Mouse (Mus musculus) CH12.LX (cell line): Measurements from ENCODE around the gene Acvr1. TPM values are rescaled to one million over a fixed set of nuclear protein-coding genes. Genes with fewer than 3 reads are reported as not detected.

ENCODE experiments used
- DNase-seq: peaks from one replicate; pipeline ENCODE4 v3.0.0-alpha.2; 2013; ENCODE audit errors: extremely low read depth
- H3K27ac ChIP-seq: 2 replicates; pipeline ENCODE4 v1.5.1; 2012; ENCODE audit warnings: low read depth, mild to moderate bottlenecking, control low read depth, moderate library complexity; ENCODE audit not compliant: insufficient read depth
- H3K27me3 ChIP-seq: replicated peaks from 2 replicates; pipeline ENCODE3; 2012; ENCODE audit warnings: inconsistent platforms
- H3K36me3 ChIP-seq, 2 experiments: replicated peaks in 1 of 2; 2 replicates each; pipeline versions ENCODE3 to v1.6.1; 2012; ENCODE audit warnings: inconsistent platforms in 1 of 2, low read length in 1 of 2, mild to moderate bottlenecking in 1 of 2, mixed read lengths in 1 of 2, moderate library complexity in 1 of 2; ENCODE audit not compliant: control insufficient read depth in 1 of 2, insufficient read depth in 1 of 2
- H3K4me1 ChIP-seq, 2 experiments: 2 replicates each; pipeline ENCODE4 v1.6.1; 2012; ENCODE audit warnings: inconsistent platforms in 1 of 2, moderate library complexity in 1 of 2; ENCODE audit not compliant: insufficient read depth in 2 of 2, control insufficient read depth in 1 of 2
- H3K4me2 ChIP-seq: 2 replicates; pipeline ENCODE4 v1.6.1; 2012; ENCODE audit warnings: low read depth, mild to moderate bottlenecking, control low read depth; ENCODE audit not compliant: poor library complexity, insufficient read depth, severe bottlenecking
- H3K4me3 ChIP-seq, 3 experiments: fragments of 150-350 bp in 1 of 3; sonication (generic) in 1 of 3; replicated peaks in 1 of 3; 2 replicates each; pipeline versions ENCODE3 to v1.5.1; 2011 to 2012; ENCODE audit warnings: low read depth in 2 of 3, low read length in 2 of 3, mild to moderate bottlenecking in 2 of 3, moderate library complexity in 2 of 3, control low read depth in 1 of 3, improper control_type of control experiment in 1 of 3, inconsistent platforms in 1 of 3, mixed read lengths in 1 of 3; ENCODE audit not compliant: poor library complexity in 1 of 3
- H3K79me2 ChIP-seq: replicated peaks from 2 replicates; pipeline ENCODE4 v1.6.1; 2012; ENCODE audit warnings: mild to moderate bottlenecking, moderate library complexity; ENCODE audit not compliant: control insufficient read depth, poor library complexity, insufficient read depth, severe bottlenecking; ENCODE audit errors: extremely low read depth
- H3K9ac ChIP-seq: 2 replicates; pipeline ENCODE4 v1.6.1; 2012; ENCODE audit warnings: low read depth, mild to moderate bottlenecking, control low read depth, moderate library complexity; ENCODE audit not compliant: insufficient read depth
- H3K9me3 ChIP-seq: replicated peaks from 2 replicates; pipeline ENCODE3; 2012; ENCODE audit warnings: low read length, inconsistent platforms, mixed read lengths
- CHD2 ChIP-seq: IDR thresholded peaks from 2 replicates; pipeline ENCODE4 v1.6.1; 2011; ENCODE audit warnings: low read length, improper control_type of control experiment
- CTCF ChIP-seq, 2 experiments: IDR thresholded peaks in 1 of 2; conservative IDR thresholded peaks in 1 of 2; 2 replicates each; pipeline ENCODE4 v1.5.1; 2011 to 2012; ENCODE audit warnings: low read depth in 2 of 2, low read length in 2 of 2, improper control_type of control experiment in 1 of 2, inconsistent platforms in 1 of 2, mild to moderate bottlenecking in 1 of 2, moderate library complexity in 1 of 2
- E2F4 ChIP-seq: IDR thresholded peaks from 2 replicates; pipeline ENCODE4 v1.6.1; 2011; ENCODE audit warnings: low read depth, low read length, improper control_type of control experiment; ENCODE audit not compliant: insufficient replicate concordance
- ETS1 ChIP-seq: conservative IDR thresholded peaks from 2 replicates; pipeline ENCODE4 v1.6.1; 2012; ENCODE audit warnings: low read depth, mild to moderate bottlenecking, inconsistent platforms, low read length, improper control_type of control experiment, moderate library complexity
- GABPA ChIP-seq: IDR thresholded peaks from 2 replicates; pipeline ENCODE4 v1.6.1; 2012; ENCODE audit warnings: low read depth, low read length, improper control_type of control experiment, inconsistent platforms; ENCODE audit not compliant: insufficient replicate concordance
- HCFC1 ChIP-seq: IDR thresholded peaks from 2 replicates; pipeline ENCODE4 v1.6.1; 2012; ENCODE audit warnings: low read depth, mild to moderate bottlenecking, inconsistent platforms, low read length, improper control_type of control experiment
- IRF4 ChIP-seq: IDR thresholded peaks from 2 replicates; pipeline ENCODE4 v1.6.1; 2014; ENCODE audit warnings: low read depth, mild to moderate bottlenecking, inconsistent platforms, low read length, improper control_type of control experiment
- JUND ChIP-seq: conservative IDR thresholded peaks from 2 replicates; pipeline ENCODE4 v1.6.1; 2011; ENCODE audit warnings: low read depth, low read length, improper control_type of control experiment
- MAFK ChIP-seq: IDR thresholded peaks from 2 replicates; pipeline ENCODE4 v1.6.1; 2011; ENCODE audit warnings: low read length, improper control_type of control experiment; ENCODE audit not compliant: insufficient replicate concordance
- NRF1 ChIP-seq: IDR thresholded peaks from 2 replicates; pipeline ENCODE4 v1.6.1; 2014; ENCODE audit warnings: low read depth, mild to moderate bottlenecking, inconsistent platforms, low read length, improper control_type of control experiment, moderate library complexity
- SMC3 ChIP-seq: IDR thresholded peaks from 2 replicates; pipeline ENCODE4 v1.6.1; 2011; ENCODE audit warnings: low read depth, low read length, improper control_type of control experiment
- TBP ChIP-seq: conservative IDR thresholded peaks from 2 replicates; pipeline ENCODE4 v1.6.1; 2011; ENCODE audit warnings: low read depth, low read length, improper control_type of control experiment
- USF1 ChIP-seq: IDR thresholded peaks from 2 replicates; pipeline ENCODE4 v1.6.1; 2014; ENCODE audit warnings: low read depth, mild to moderate bottlenecking, inconsistent platforms, low read length, improper control_type of control experiment
- ZC3H11A ChIP-seq: IDR thresholded peaks from 2 replicates; pipeline ENCODE4 v1.6.1; 2012; ENCODE audit warnings: low read depth, mild to moderate bottlenecking, inconsistent platforms, low read length, improper control_type of control experiment
- ZNF384 ChIP-seq: IDR thresholded peaks from 2 replicates; pipeline ENCODE4 v1.6.1; 2012; ENCODE audit warnings: low read depth, low read length, improper control_type of control experiment, inconsistent platforms
- dilution Hi-C: fragments of 300-500 bp; cut with MboI; formaldehyde crosslinking; loops from 2 replicates; pipeline ENCODE4 v1.14.3; 2020; ENCODE audit warnings: low sequenced_read_pairs; ENCODE audit not compliant: extremely low pct_unique_long_range_greater_than_20kb, extremely low pct_ligation_motif_present
- in situ Hi-C: fragments of 300-500 bp; cut with MboI; formaldehyde crosslinking; loops from 3 replicates; pipeline ENCODE4 v1.14.3; 2019; ENCODE audit warnings: low sequenced_read_pairs, low pct_ligation_motif_present, low pct_unique_long_range_greater_than_20kb, mixed read lengths
- polyA plus RNA-seq: library from polyadenylated mRNA; unstranded; fragments of >175 nt; gene quantifications from 2 replicates; pipeline ENCODE4 v1.2.1, GENCODE M21; 2012; ENCODE audit warnings: low read depth; ENCODE audit not compliant: insufficient read length
- total RNA-seq, 2 experiments: library from RNA; depleted of rRNA; stranded (reverse); fragments of 300-350 nt in 1 of 2; fragments of >200 nt in 1 of 2; gene quantifications; 2 replicates each; pipeline ENCODE4 v1.2.3; 2012 to 2014

Gene Acvr1
- total and polyA plus RNA-seq, 3 experiments: not detected

DNA sequence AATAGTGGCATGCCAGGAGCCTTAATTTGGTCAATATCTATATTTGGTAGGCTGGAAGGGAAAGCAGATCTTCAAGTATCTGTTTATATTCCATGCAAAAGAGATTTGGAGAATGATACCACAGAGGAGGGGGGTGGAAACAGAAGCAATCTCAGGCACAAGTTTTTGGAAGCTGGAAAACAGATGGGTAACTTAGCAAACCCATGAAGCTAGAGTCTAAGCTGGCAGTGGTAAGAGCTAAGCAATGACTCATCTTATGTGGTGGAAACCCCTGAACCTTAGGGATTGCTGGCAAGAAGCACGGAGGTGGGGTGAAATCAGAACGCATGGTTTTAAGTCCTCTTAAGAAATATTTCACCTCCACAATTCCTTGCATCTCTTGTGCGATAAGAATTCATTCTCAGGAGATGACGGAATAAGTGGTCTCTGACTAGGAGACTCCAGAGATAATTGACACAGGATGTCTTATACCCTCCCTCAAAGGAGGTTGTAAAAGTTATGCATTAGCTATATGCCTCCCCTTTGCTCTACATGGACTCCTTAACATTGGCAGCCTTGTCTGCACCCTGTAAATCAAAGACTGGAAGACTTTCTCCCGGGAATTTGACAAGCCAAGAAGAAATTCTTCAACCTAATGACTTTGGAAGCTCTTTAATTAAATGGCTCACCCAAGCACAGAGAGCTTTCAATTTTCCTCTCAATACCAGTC lies 157.9 kb downstream of the Acvr1 start:
- TF ChIP-seq NRF1 (no peak), CTCF (conservative IDR thresholded peaks at IDR 0.05 in 1 of 2, IDR thresholded peaks at IDR 0.05 in 1 of 2; ENCODE audit: low read depth in 2 of 2, low read length in 2 of 2) (no peak), ZC3H11A (no peak), TBP (no peak), ETS1 (no peak), E2F4 (no peak), CHD2 (no peak), ZNF384 (no peak), GABPA (no peak), IRF4 (no peak), USF1 (no peak)
- Histone ChIP-seq H3K9me3 (no peaks in the 10 kb centered on the region), H3K4me3 (no peak overlapping the region), H3K79me2 (no peaks in the 10 kb centered on the region), H3K4me1 (no peaks in the 10 kb centered on the region), H3K36me3 (no peaks in the 10 kb centered on the region), H3K4me2 (no peak overlapping the region), H3K27me3 (no peaks in the 10 kb centered on the region), H3K27ac (no peak overlapping the region), H3K9ac (no peak overlapping the region)
- dilution Hi-C loops (no loop called here), in situ Hi-C loops (no loop called here)
- no peak for DNase-seq

DNA sequence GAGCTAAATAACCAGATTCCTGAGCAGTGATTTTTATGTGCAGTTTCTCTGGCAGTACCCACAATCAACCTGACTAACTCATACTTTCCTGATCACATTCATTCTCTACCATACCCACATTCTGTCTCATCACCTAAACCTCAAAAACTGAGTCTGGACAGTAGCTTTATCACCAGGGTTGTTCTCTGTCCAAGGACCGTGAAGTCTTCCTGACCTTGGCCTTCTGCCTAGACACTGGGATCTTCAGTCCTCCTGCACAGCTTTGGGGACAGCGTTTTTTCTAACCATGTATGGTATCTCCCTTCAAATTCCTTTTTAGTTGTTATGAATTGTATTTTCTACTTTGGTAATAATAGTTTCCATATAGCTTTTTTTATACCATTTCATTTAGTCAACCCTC lies 163.5 kb downstream of the Acvr1 start:
- TF ChIP-seq SMC3: no peak
- no peak for TF ChIP-seq TBP
- no peak for TF ChIP-seq E2F4
- Histone ChIP-seq H3K9ac (no peak overlapping the region), H3K36me3 (no peaks in the 10 kb centered on the region), H3K4me1 (no peaks in the 10 kb centered on the region), H3K9me3 (no peaks in the 10 kb centered on the region), H3K79me2 (no peaks in the 10 kb centered on the region), H3K27ac (no peak overlapping the region), H3K4me2 (no peak overlapping the region), H3K4me3 (no peak overlapping the region), H3K27me3 (no peaks in the 10 kb centered on the region)
- in situ Hi-C loops (no loop called here), dilution Hi-C loops (no loop called here)
- DNase-seq: no peak

DNA sequence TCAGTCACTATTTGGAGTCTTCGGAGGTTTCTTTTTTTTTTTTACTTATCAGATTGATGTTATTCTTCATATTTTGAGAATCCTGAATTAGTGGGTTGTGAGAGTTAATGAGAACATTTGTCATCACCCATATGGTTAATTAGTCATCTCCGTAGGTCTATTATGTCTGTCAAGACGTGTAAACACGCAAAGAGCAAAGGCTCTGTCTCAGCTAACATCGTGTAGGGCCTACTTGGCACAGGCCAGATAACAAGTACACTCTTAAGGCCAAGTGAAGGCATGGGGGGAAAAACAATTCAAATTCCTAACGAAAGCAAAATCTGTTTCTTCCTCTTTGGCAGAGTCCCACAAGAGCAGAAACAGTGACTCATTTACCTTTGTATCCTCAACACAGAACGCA lies 178.4 kb downstream of the Acvr1 start:
- no peaks in the 10 kb centered on the region for H3K27me3 ChIP-seq
- H3K4me2 ChIP-seq: no peak overlapping the region
- H3K4me1 ChIP-seq: no peaks in the 10 kb centered on the region
- H3K36me3 ChIP-seq: no peaks in the 10 kb centered on the region
- dilution Hi-C loops (no loop called here), in situ Hi-C loops (no loop called here)
- H3K4me3 ChIP-seq: no peak overlapping the region
- TF ChIP-seq JUND: no peak
- TF ChIP-seq E2F4: no peak
- no peak for TF ChIP-seq ZNF384
- no peak for TF ChIP-seq HCFC1
- TF ChIP-seq MAFK: no peak
- TF ChIP-seq ZC3H11A: no peak
- TF ChIP-seq GABPA: no peak
- no peaks in the 10 kb centered on the region for H3K79me2 ChIP-seq
- no peak overlapping the region for H3K27ac ChIP-seq
- H3K9ac ChIP-seq: no peak overlapping the region
- no peaks in the 10 kb centered on the region for H3K9me3 ChIP-seq
- DNase-seq: no peak
